Mouse (Mus musculus) heart, embryonic 12.5 days (tissue): ENCODE measurements at regions not wholly inside any gene's neighbourhood (a gene's known extent, or its start where the extent isn't known, plus 50 kb on each side); places are given as distances from the start of the nearest gene placed in this dataset.

ENCODE experiments used
- ATAC-seq: fragments of 200-750 bp; cut with Nextera tagmentation; 2 replicates; pipeline ENCODE4 v1.8.0; 2017; ENCODE audit warnings: moderate TSS enrichment, moderate library complexity; ENCODE audit not compliant: insufficient number of reproducible peaks, low FRiP score
- H3K27ac ChIP-seq: fragments of 300-500 bp; sonication (generic); 2 replicates; pipeline ENCODE4 v1.5.1; 2016; ENCODE audit warnings: mild to moderate bottlenecking, moderate library complexity; ENCODE audit not compliant: poor library complexity, severe bottlenecking
- H3K27me3 ChIP-seq: fragments of 300-500 bp; sonication (generic); replicated peaks from 2 replicates; pipeline ENCODE4 v1.6.1; 2016; ENCODE audit warnings: mild to moderate bottlenecking, moderate library complexity
- H3K36me3 ChIP-seq: fragments of 300-500 bp; sonication (generic); 2 replicates; pipeline ENCODE4 v1.6.1; 2016; ENCODE audit warnings: mild to moderate bottlenecking, moderate library complexity
- H3K4me1 ChIP-seq: fragments of 300-500 bp; sonication (generic); replicated peaks from 2 replicates; pipeline ENCODE4 v1.6.1; 2016; ENCODE audit warnings: mild to moderate bottlenecking
- H3K4me2 ChIP-seq: fragments of 300-500 bp; sonication (generic); 2 replicates; pipeline ENCODE4 v1.6.1; 2016; ENCODE audit warnings: mild to moderate bottlenecking, moderate library complexity
- H3K4me3 ChIP-seq: fragments of 300-500 bp; sonication (generic); 2 replicates; pipeline ENCODE4 v1.5.1; 2016; ENCODE audit warnings: mild to moderate bottlenecking
- H3K9ac ChIP-seq: fragments of 300-500 bp; sonication (generic); 2 replicates; pipeline ENCODE4 v1.6.1; 2016; ENCODE audit warnings: mild to moderate bottlenecking, moderate library complexity
- H3K9me3 ChIP-seq: fragments of 300-500 bp; sonication (generic); replicated peaks from 2 replicates; pipeline ENCODE4 v1.6.1; 2016; ENCODE audit warnings: mild to moderate bottlenecking, moderate library complexity
- WGBS: fragments of 180-500 bp; shearing (Covaris S2); methylation state at CpG from one replicate; pipeline ENCODE4 v1.1.7; 2016; 5-methylcytosine and 5-hydroxymethylcytosine counted together

GRCm38 (mm10) chr15:6974410-6974809, 99.6 kb upstream of the Osmr start:
- Histone ChIP-seq H3K9me3 (no peaks in the 10 kb centered on the region), H3K4me1 (no peaks in the 10 kb centered on the region), H3K27me3 (no peaks in the 10 kb centered on the region), H3K27ac (no peak overlapping the region), H3K9ac (no peak overlapping the region), H3K36me3 (no peaks in the 10 kb centered on the region), H3K4me3 (no peak overlapping the region), H3K4me2 (no peak overlapping the region)
- 28% methylated on average over 4 of the region's 4 CpGs for WGBS
- no peak for ATAC-seq

- WGBS = 46% methylated on average over 9 of the region's 9 CpGs
- H3K4me1 ChIP-seq = peaks cover 7% of the 10 kb centered on the region
- no peaks in the 10 kb centered on the region for H3K27me3 ChIP-seq
- H3K9ac ChIP-seq = no peak overlapping the region
- H3K4me2 ChIP-seq = no peak overlapping the region
- H3K27ac ChIP-seq = no peak overlapping the region
- no peak for ATAC-seq
- no peak overlapping the region for H3K4me3 ChIP-seq
- no peaks in the 10 kb centered on the region for H3K36me3 ChIP-seq
- no peaks in the 10 kb centered on the region; the same call in 1 of the 2 replicates for H3K9me3 ChIP-seq
Measured at GRCm38 (mm10) chr15:6981430-6981829, 106.7 kb upstream of the Osmr start.

GRCm38 (mm10) chr15:6983320-6983719, 107.1 kb upstream of the Lifr start:
- 64% methylated on average over 3 of the region's 3 CpGs for WGBS
- Histone ChIP-seq H3K36me3 (no peaks in the 10 kb centered on the region), H3K4me2 (no peak overlapping the region), H3K27me3 (no peaks in the 10 kb centered on the region), H3K4me1 (peaks cover 7% of the 10 kb centered on the region), H3K9ac (no peak overlapping the region), H3K9me3 (no peaks in the 10 kb centered on the region; the same call in 1 of the 2 replicates), H3K27ac (no peak overlapping the region), H3K4me3 (no peak overlapping the region)
- no peak for ATAC-seq

- H3K4me2 ChIP-seq = no peak overlapping the region
- H3K9me3 ChIP-seq = no peaks in the 10 kb centered on the region; the same call in 1 of the 2 replicates
- no peaks in the 10 kb centered on the region for H3K27me3 ChIP-seq
- no peak for ATAC-seq
- no peak overlapping the region for H3K27ac ChIP-seq
- 70% methylated on average over 3 of the region's 3 CpGs for WGBS
- peaks cover 9% of the 10 kb centered on the region; the same call in 1 of the 2 replicates for H3K4me1 ChIP-seq
- no peak overlapping the region for H3K4me3 ChIP-seq
- no peaks in the 10 kb centered on the region for H3K36me3 ChIP-seq
- no peak overlapping the region for H3K9ac ChIP-seq
Measured at GRCm38 (mm10) chr15:6988187-6988586, 102.2 kb upstream of the Lifr start.

GRCm38 (mm10) chr15:6989094-6989493, 101.3 kb upstream of the Lifr start:
- Histone ChIP-seq H3K4me1 (peaks cover 9% of the 10 kb centered on the region; the same call in 1 of the 2 replicates), H3K27ac (no peak overlapping the region), H3K4me3 (no peak overlapping the region), H3K4me2 (no peak overlapping the region), H3K27me3 (no peaks in the 10 kb centered on the region), H3K9ac (no peak overlapping the region), H3K36me3 (no peaks in the 10 kb centered on the region), H3K9me3 (no peaks in the 10 kb centered on the region; the same call in 1 of the 2 replicates)
- WGBS = 72% methylated on average over 6 of the region's 6 CpGs
- ATAC-seq = no peak

- H3K36me3 ChIP-seq = no peaks in the 10 kb centered on the region
- H3K4me1 ChIP-seq = peaks cover 9% of the 10 kb centered on the region; the same call in 1 of the 2 replicates
- H3K27ac ChIP-seq = no peak overlapping the region
- H3K4me2 ChIP-seq = no peak overlapping the region
- H3K27me3 ChIP-seq = no peaks in the 10 kb centered on the region
- H3K4me3 ChIP-seq = no peak overlapping the region
- 63% methylated on average over 9 of the region's 9 CpGs for WGBS
- no peaks in the 10 kb centered on the region for H3K9me3 ChIP-seq
- no peak for ATAC-seq
- H3K9ac ChIP-seq = no peak overlapping the region
Measured at GRCm38 (mm10) chr15:6993226-6993625, 97.2 kb upstream of the Lifr start.

GRCm38 (mm10) chr15:6995246-6995645, 95.2 kb upstream of the Lifr start:
- Histone ChIP-seq H3K4me1 (peaks cover 9% of the 10 kb centered on the region; the same call in 1 of the 2 replicates), H3K36me3 (no peaks in the 10 kb centered on the region), H3K9ac (no peak overlapping the region), H3K27me3 (no peaks in the 10 kb centered on the region), H3K27ac (no peak overlapping the region), H3K4me3 (no peak overlapping the region), H3K9me3 (no peaks in the 10 kb centered on the region), H3K4me2 (no peak overlapping the region)
- ATAC-seq = no peak
- 58% methylated on average over 3 of the region's 3 CpGs for whole genome bisulfite sequencing

- no peak for ATAC-seq
- Histone ChIP-seq H3K4me1 (no peaks in the 10 kb centered on the region), H3K27me3 (no peaks in the 10 kb centered on the region)
Measured at GRCm38 (mm10) chr15:6997871-6998270, 92.5 kb upstream of the Lifr start.

GRCm38 (mm10) chr15:6998576-6999070, 91.8 kb upstream of the Lifr start:
- Histone ChIP-seq H3K4me3 (no peak overlapping the region), H3K4me1 (no peaks in the 10 kb centered on the region), H3K27ac (no peak overlapping the region), H3K36me3 (no peaks in the 10 kb centered on the region), H3K27me3 (no peaks in the 10 kb centered on the region), H3K9me3 (no peaks in the 10 kb centered on the region), H3K9ac (no peak overlapping the region), H3K4me2 (no peak overlapping the region)
- ATAC-seq = no peak
- 80% methylated on average over 5 of the region's 5 CpGs for WGBS

More at GRCm38 (mm10) chr15:6997871-6998270, 92.5 kb upstream of the Lifr start:
- no peaks in the 10 kb centered on the region for H3K9me3 ChIP-seq
- no peak overlapping the region for H3K9ac ChIP-seq
- H3K27ac ChIP-seq = no peak overlapping the region
- no peak overlapping the region for H3K4me2 ChIP-seq
- H3K36me3 ChIP-seq = no peaks in the 10 kb centered on the region
- 80% methylated on average over 5 of the region's 5 CpGs for WGBS
- no peak overlapping the region for H3K4me3 ChIP-seq

GRCm38 (mm10) chr15:6999667-7000066, 90.7 kb upstream of the Lifr start:
- Histone ChIP-seq H3K4me2 (no peak overlapping the region), H3K27ac (no peak overlapping the region), H3K4me3 (no peak overlapping the region), H3K36me3 (no peaks in the 10 kb centered on the region), H3K4me1 (no peaks in the 10 kb centered on the region), H3K9ac (no peak overlapping the region), H3K9me3 (no peaks in the 10 kb centered on the region), H3K27me3 (no peaks in the 10 kb centered on the region)
- WGBS = 66% methylated on average over 3 of the region's 3 CpGs
- ATAC-seq = no peak

- Histone ChIP-seq H3K4me3 (no peak overlapping the region), H3K27ac (no peak overlapping the region), H3K9me3 (no peaks in the 10 kb centered on the region), H3K9ac (no peak overlapping the region), H3K4me2 (no peak overlapping the region), H3K27me3 (no peaks in the 10 kb centered on the region), H3K4me1 (no peaks in the 10 kb centered on the region), H3K36me3 (no peaks in the 10 kb centered on the region)
- WGBS = 57% methylated on average over 5 of the region's 5 CpGs
- ATAC-seq = no peak
Measured at GRCm38 (mm10) chr15:7002226-7002625, 88.2 kb upstream of the Lifr start.

GRCm38 (mm10) chr15:7003311-7003710, 87.1 kb upstream of the Lifr start:
- no peak overlapping the region for H3K4me3 ChIP-seq
- H3K27me3 ChIP-seq = no peaks in the 10 kb centered on the region
- WGBS = 68% methylated on average over 2 of the region's 2 CpGs
- H3K27ac ChIP-seq = no peak overlapping the region
- no peak overlapping the region for H3K4me2 ChIP-seq
- H3K36me3 ChIP-seq = no peaks in the 10 kb centered on the region
- no peaks in the 10 kb centered on the region for H3K4me1 ChIP-seq
- H3K9ac ChIP-seq = no peak overlapping the region
- no peaks in the 10 kb centered on the region for H3K9me3 ChIP-seq
- no peak for ATAC-seq
